Mouse (Mus musculus): ENCODE measurements around the gene Rai2. TPM values are rescaled to one million over a fixed set of nuclear protein-coding genes. Genes with fewer than 3 reads are reported as not detected.

The Rai2 gene
- total and polyA plus RNA-seq, 3 experiments: 0.05 TPM; not detected in 2

DNA sequence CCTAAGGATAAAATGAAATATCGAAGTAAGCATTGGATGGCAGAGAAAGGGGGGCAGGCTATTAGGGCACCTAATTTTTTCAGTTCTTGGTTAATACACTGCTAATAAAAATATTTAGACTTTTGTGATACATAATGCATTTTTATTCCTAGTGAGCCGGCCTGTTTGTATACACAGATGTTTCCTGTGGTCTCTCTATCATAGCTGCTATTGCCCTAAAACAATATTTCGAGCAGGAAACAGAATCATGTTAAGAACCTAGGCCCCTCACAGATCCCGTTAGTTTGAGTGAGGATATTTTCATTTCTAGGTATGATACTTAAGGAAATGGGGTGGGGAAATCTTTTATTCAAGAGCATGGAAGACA, 17.4 kb downstream of the Rai2 start:
- no peaks in the 10 kb centered on the region for H3K36me3 ChIP-seq (replicated peaks)
- ATAC-seq (ENCODE audit: extremely low read depth, insufficient number of reproducible peaks, low FRiP score, poor library complexity, severe bottlenecking) (no peak), DNase-seq (ENCODE audit: low spot score) (no peak)
- no peaks in the 10 kb centered on the region for H3K9me3 ChIP-seq (replicated peaks)
- TF ChIP-seq CTCF (IDR thresholded peaks at IDR 0.05; ENCODE audit: low read depth, low read length): no peak
- no peak for TF ChIP-seq GATA2 (IDR thresholded peaks at IDR 0.05; ENCODE audit: borderline replicate concordance, low read depth, low read length)
- TF ChIP-seq POLR2AphosphoS5 (IDR thresholded peaks at IDR 0.05; ENCODE audit: insufficient replicate concordance, low read depth, low read length): no peak
- TF ChIP-seq TAL1 (conservative IDR thresholded peaks at IDR 0.05; ENCODE audit: low read depth, low read length): no peak
- TF ChIP-seq GATA1 (IDR thresholded peaks at IDR 0.05; ENCODE audit: borderline replicate concordance, low read length): no peak
- no peaks in the 10 kb centered on the region for H3K27me3 ChIP-seq (ENCODE audit: insufficient read depth, low read length)
- H3K4me3 ChIP-seq (ENCODE audit: low read depth, low read length): no peak overlapping the region
- H3K4me1 ChIP-seq (ENCODE audit: insufficient read depth, low read depth, low read length): no peaks in the 10 kb centered on the region

DNA sequence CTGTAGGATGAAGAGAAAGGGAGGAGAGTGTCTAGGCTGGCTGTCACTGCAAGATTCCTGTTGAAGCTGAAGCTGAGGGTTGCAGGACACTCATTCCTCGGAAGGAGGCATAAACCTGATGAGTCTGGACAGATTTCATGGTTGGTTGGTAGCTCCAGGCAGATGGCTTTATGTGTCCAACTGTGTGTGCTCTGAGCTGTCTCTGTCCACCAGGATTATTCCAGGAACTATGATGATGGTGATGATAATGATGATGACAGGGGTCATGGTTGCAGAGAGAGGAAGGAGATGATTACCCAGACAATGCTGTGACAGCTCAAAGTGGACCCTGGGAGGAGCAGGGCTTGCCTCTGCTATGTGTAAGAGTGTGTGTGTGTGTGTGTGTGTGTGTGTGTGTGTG, 22.5 kb downstream of the Rai2 start:
- Histone ChIP-seq H3K4me1 (ENCODE audit: insufficient read depth, low read depth, low read length) (no peaks in the 10 kb centered on the region), H3K9me3 (replicated peaks) (no peaks in the 10 kb centered on the region), H3K36me3 (replicated peaks) (no peaks in the 10 kb centered on the region), H3K27me3 (ENCODE audit: insufficient read depth, low read length) (no peaks in the 10 kb centered on the region), H3K4me3 (ENCODE audit: low read depth, low read length) (no peak overlapping the region)
- TF ChIP-seq CTCF (IDR thresholded peaks at IDR 0.05; ENCODE audit: low read depth, low read length) (no peak), GATA1 (IDR thresholded peaks at IDR 0.05; ENCODE audit: borderline replicate concordance, low read length) (no peak), TAL1 (conservative IDR thresholded peaks at IDR 0.05; ENCODE audit: low read depth, low read length) (no peak), GATA2 (IDR thresholded peaks at IDR 0.05; ENCODE audit: borderline replicate concordance, low read depth, low read length) (no peak), POLR2AphosphoS5 (IDR thresholded peaks at IDR 0.05; ENCODE audit: insufficient replicate concordance, low read depth, low read length) (no peak)
- ATAC-seq (ENCODE audit: extremely low read depth, insufficient number of reproducible peaks, low FRiP score, poor library complexity, severe bottlenecking) (no peak), DNase-seq (ENCODE audit: low spot score) (no peak)

DNA sequence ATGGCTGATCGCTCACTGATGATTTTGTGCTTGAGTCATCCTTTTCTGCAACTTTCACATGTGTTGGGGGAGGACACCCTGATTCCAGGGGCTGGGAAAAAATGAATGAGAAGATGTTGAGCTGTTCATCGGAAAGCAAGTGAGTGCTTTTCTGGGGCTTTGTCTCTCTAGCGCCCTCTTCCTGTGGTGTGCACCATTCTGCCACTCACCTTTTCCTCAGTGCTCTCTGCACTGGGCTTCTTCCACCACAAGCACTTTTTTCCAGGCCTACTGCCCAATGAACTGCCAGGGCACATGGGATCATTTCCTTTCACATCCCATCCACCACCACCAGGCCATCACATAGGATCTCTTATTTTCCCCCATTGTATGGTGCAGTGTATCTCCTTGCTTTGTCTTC, 26.2 kb downstream of the Rai2 start:
- no peak for TF ChIP-seq CTCF (IDR thresholded peaks at IDR 0.05; ENCODE audit: low read depth, low read length)
- TF ChIP-seq POLR2AphosphoS5 (IDR thresholded peaks at IDR 0.05; ENCODE audit: insufficient replicate concordance, low read depth, low read length): no peak
- TF ChIP-seq GATA1 (IDR thresholded peaks at IDR 0.05; ENCODE audit: borderline replicate concordance, low read length): no peak
- TF ChIP-seq TAL1 (conservative IDR thresholded peaks at IDR 0.05; ENCODE audit: low read depth, low read length): no peak
- TF ChIP-seq GATA2 (IDR thresholded peaks at IDR 0.05; ENCODE audit: borderline replicate concordance, low read depth, low read length): no peak
- no peaks in the 10 kb centered on the region for H3K9me3 ChIP-seq (replicated peaks)
- no peaks in the 10 kb centered on the region for H3K4me1 ChIP-seq (ENCODE audit: insufficient read depth, low read depth, low read length)
- no peak overlapping the region for H3K4me3 ChIP-seq (ENCODE audit: low read depth, low read length)
- H3K27me3 ChIP-seq (ENCODE audit: insufficient read depth, low read length): no peaks in the 10 kb centered on the region
- DNase-seq (ENCODE audit: low spot score) (no peak), ATAC-seq (ENCODE audit: extremely low read depth, insufficient number of reproducible peaks, low FRiP score, poor library complexity, severe bottlenecking) (no peak)
- H3K36me3 ChIP-seq (replicated peaks): no peaks in the 10 kb centered on the region

DNA sequence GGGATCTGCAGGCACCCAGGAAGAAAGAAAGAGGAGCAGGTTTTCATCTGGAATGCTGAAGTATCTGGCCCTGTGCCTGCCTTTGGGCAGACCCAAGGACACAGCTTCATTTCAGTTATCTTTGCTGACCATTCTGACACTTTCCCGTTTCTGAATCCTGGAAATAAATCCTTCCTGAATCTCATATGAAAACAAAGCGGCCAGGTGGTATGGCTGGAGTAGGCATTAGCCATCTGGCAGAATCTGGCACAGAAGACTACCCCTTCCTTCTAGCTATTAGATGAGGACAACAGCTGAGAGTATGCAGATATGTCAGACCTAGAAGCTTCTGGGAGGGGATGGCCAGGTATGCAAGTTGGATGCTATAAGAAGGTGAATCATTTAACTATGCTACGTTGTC, 28.4 kb downstream of the Rai2 start:
- H3K4me3 ChIP-seq (ENCODE audit: low read depth, low read length): no peak overlapping the region
- ATAC-seq (ENCODE audit: extremely low read depth, insufficient number of reproducible peaks, low FRiP score, poor library complexity, severe bottlenecking) (no peak), DNase-seq (ENCODE audit: low spot score) (no peak)
- no peaks in the 10 kb centered on the region for H3K27me3 ChIP-seq (ENCODE audit: insufficient read depth, low read length)
- H3K36me3 ChIP-seq (replicated peaks): no peaks in the 10 kb centered on the region
- H3K9me3 ChIP-seq (replicated peaks): no peaks in the 10 kb centered on the region
- TF ChIP-seq GATA2 (IDR thresholded peaks at IDR 0.05; ENCODE audit: borderline replicate concordance, low read depth, low read length): no peak
- TF ChIP-seq GATA1 (IDR thresholded peaks at IDR 0.05; ENCODE audit: borderline replicate concordance, low read length): no peak
- TF ChIP-seq CTCF (IDR thresholded peaks at IDR 0.05; ENCODE audit: low read depth, low read length): no peak
- no peak for TF ChIP-seq POLR2AphosphoS5 (IDR thresholded peaks at IDR 0.05; ENCODE audit: insufficient replicate concordance, low read depth, low read length)
- TF ChIP-seq TAL1 (conservative IDR thresholded peaks at IDR 0.05; ENCODE audit: low read depth, low read length): no peak
- H3K4me1 ChIP-seq (ENCODE audit: insufficient read depth, low read depth, low read length): no peaks in the 10 kb centered on the region

GRCm38 (mm10) chrX:161747337-161747736, 30.5 kb downstream of the Rai2 start:
- Histone ChIP-seq H3K27me3 (ENCODE audit: insufficient read depth, low read length) (no peaks in the 10 kb centered on the region), H3K4me1 (ENCODE audit: insufficient read depth, low read depth, low read length) (no peaks in the 10 kb centered on the region), H3K4me3 (ENCODE audit: low read depth, low read length) (no peak overlapping the region), H3K9me3 (replicated peaks) (no peaks in the 10 kb centered on the region), H3K36me3 (replicated peaks) (no peaks in the 10 kb centered on the region)
- no peak for ATAC-seq (ENCODE audit: extremely low read depth, insufficient number of reproducible peaks, low FRiP score, poor library complexity, severe bottlenecking)
- TF ChIP-seq CTCF (IDR thresholded peaks at IDR 0.05; ENCODE audit: low read depth, low read length) (no peak), POLR2AphosphoS5 (IDR thresholded peaks at IDR 0.05; ENCODE audit: insufficient replicate concordance, low read depth, low read length) (no peak), TAL1 (conservative IDR thresholded peaks at IDR 0.05; ENCODE audit: low read depth, low read length) (no peak), GATA1 (IDR thresholded peaks at IDR 0.05; ENCODE audit: borderline replicate concordance, low read length) (no peak), GATA2 (IDR thresholded peaks at IDR 0.05; ENCODE audit: borderline replicate concordance, low read depth, low read length) (no peak)
- DNase-seq (ENCODE audit: low spot score): no peak

DNA sequence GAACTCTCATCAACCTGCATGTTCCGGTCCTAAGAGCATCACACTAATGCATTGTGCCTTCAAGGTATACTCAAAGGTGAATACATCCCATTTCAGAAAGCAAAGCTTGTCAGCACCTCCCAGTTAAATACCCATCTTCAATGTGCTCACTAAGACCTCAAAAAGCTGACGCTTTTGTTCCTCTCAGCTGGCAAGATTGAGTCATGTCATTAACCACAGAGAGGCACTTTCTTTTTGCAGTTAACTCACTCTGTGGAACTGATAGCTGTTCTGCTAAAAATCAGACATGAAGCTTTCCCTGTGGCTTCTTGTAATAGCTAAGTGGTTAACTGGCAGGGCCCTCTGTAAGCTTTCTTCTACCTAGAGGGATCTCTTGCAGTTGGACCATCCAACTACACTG, 36.6 kb downstream of the Rai2 start:
- Histone ChIP-seq H3K4me1 (ENCODE audit: insufficient read depth, low read depth, low read length) (no peaks in the 10 kb centered on the region), H3K27me3 (ENCODE audit: insufficient read depth, low read length) (no peaks in the 10 kb centered on the region), H3K36me3 (replicated peaks) (no peaks in the 10 kb centered on the region), H3K4me3 (ENCODE audit: low read depth, low read length) (no peak overlapping the region), H3K9me3 (replicated peaks) (no peaks in the 10 kb centered on the region)
- ATAC-seq (ENCODE audit: extremely low read depth, insufficient number of reproducible peaks, low FRiP score, poor library complexity, severe bottlenecking): no peak
- DNase-seq (ENCODE audit: low spot score): no peak
- TF ChIP-seq GATA2 (IDR thresholded peaks at IDR 0.05; ENCODE audit: borderline replicate concordance, low read depth, low read length) (no peak), CTCF (IDR thresholded peaks at IDR 0.05; ENCODE audit: low read depth, low read length) (no peak), GATA1 (IDR thresholded peaks at IDR 0.05; ENCODE audit: borderline replicate concordance, low read length) (no peak), TAL1 (conservative IDR thresholded peaks at IDR 0.05; ENCODE audit: low read depth, low read length) (no peak)

Measured in G1E (cell line).